8 mouse cellular contexts compared by ENCODE assay signal in genomic region chr10:79926491-79927323, GRCm38 (mm10). TPM values are rescaled to one million over a fixed set of nuclear protein-coding genes. Genes with fewer than 3 reads are reported as not detected.
DNase-seq lines count a peak whose midpoint lies in the region; ATAC-seq lines count a peak whose summit lies in the region.

Arid3a (plus strand) TSS chr10:79927043.

- H3K4me1 ChIP-seq in hindbrain, embryonic 16.5 days (ENCODE audit: control insufficient read depth, insufficient read depth, low read depth, low read length): peaks cover 33% of the 10 kb centered on the region

- H3K4me3 ChIP-seq in hindbrain, embryonic 16.5 days (ENCODE audit: low read length): peak within 1 kb of the TSS; percentile 71

- peak within 1 kb of the TSS; percentile 84 for H3K27ac ChIP-seq in hindbrain, embryonic 16.5 days (ENCODE audit: low read depth, low read length)

- ATAC-seq in hindbrain, embryonic 16.5 days: peak; percentile 79

- WGBS in hindbrain, embryonic 16.5 days: under 1% methylated on average over 63 of the region's 63 CpGs

- H3K4me2 ChIP-seq in hindbrain, embryonic 16.5 days (ENCODE audit: low read length): peak within 1 kb of the TSS; percentile 98

- peaks cover 18% of the 10 kb centered on the region for H3K27me3 ChIP-seq in hindbrain, embryonic 16.5 days (replicated peaks; ENCODE audit: control insufficient read depth, insufficient read depth, low read length)

- no peaks in the 10 kb centered on the region for H3K9me3 ChIP-seq in hindbrain, embryonic 16.5 days (ENCODE audit: control insufficient read depth, low read length)

- peak within 1 kb of the TSS; percentile 80 for H3K9ac ChIP-seq in hindbrain, embryonic 16.5 days (ENCODE audit: low read depth, low read length)

- 0 out of 2 replicates have a peak, but pooled peaks cover 4% of the 10 kb centered on the region for H3K36me3 ChIP-seq in hindbrain, embryonic 16.5 days (ENCODE audit: control insufficient read depth, insufficient read depth, low read length)

- DNase-seq in ZHBTc4 (ENCODE audit: low read depth, low spot score): peak; percentile 97
- peak; percentile 69 to 83 for DNase-seq in cerebellum, postnatal 4 days (ENCODE audit: low spot score in 2 of 2)
- peak; percentile 87 for DNase-seq in gastrocnemius, adult 18-20 months (ENCODE audit: low spot score)
- DNase-seq in left cerebral cortex, adult 18-20 months (ENCODE audit: low spot score in 2 of 2): peak; percentile 84 to 90
- DNase-seq in lung, postnatal 4 days: peak; percentile 95 to 96
- peak; percentile 95 for DNase-seq in retina, postnatal 1 day
- peak; percentile 91 for DNase-seq in thymus, postnatal 4 days

RNA-seq across cellular contexts. Expression of gene Arid3a, which starts in this region (rescaled TPM):
- total RNA-seq in gastrocnemius, adult 18-20 months (2021): 1 to 10 TPM; 1.5 to 1.7 TPM
- 1.6 and 1.7 TPM in 2 replicates for polyA plus RNA-seq in hindbrain, embryonic 16.5 days (2015; fragmentation: Nextera tagmentation; extraction: Ambion mirVana)
- total RNA-seq in left cerebral cortex, adult 18-20 months (2021): 1 to 10 TPM; 5.6 to 7.2 TPM

Comparison
In these comparisons a context has a peak if more than half of its experiments do, and no peak if none do; other contexts are left out.
1. Peak in every context shown above with its lines: DNase-seq, ATAC-seq, H3K4me3 ChIP-seq and H3K27ac ChIP-seq.